In the genomic region with DNA sequence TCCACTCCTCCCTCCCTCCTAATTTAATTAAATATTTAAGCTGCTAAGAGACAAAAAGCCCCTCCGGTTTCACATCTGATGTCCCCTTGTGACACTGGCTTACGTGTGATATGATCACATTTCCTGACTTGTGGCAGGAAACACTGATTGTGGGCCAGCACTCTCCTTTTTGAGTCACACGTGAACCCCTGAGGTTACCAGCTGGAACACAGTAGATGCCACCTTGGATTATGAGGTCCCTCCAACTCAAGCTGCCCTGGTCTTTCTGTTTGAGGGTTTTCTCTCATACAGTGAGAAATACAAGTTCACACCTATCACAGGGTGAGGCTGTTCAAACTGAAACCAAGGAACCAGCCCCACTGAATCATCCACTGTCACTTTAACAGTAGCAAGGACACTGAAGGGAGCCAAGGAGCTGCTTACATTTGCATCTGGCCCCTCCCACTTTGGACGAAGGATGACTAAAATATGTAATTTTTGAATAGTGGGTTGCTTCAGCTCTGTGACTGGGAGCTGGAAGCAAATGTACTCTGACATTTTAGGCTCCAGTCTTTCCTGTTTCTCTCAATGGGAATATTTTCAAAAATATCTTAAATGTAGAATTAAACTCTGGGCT, we compare ENCODE assay signal across 18 mouse cellular contexts.
DNase-seq lines count a peak whose midpoint lies in the region; ATAC-seq lines count a peak whose summit lies in the region.
"Had no signal": no experiment of that assay in that cellular context is flagged by ENCODE, and none has a peak within 500 bp of the region (broad histone marks: within the 10 kb centered on the region; RNA-seq: fewer than 3 reads in every experiment).

No protein-coding gene starts in this region.

- H3K27ac ChIP-seq in midbrain, embryonic 11.5 days (ENCODE audit: low read depth, low read length): no peak overlapping the region
- no peak overlapping the region for H3K27ac ChIP-seq in midbrain, embryonic 14.5 days (replicated peaks; ENCODE audit: low read depth, low read length)
- H3K27ac ChIP-seq: hindbrain, postnatal 0 days; left cerebral cortex, adult 2 months; liver, embryonic 13.5 days; neural tube, embryonic 15.5 days had no signal

- 83% methylated on average over 4 of the region's 4 CpGs for WGBS in midbrain, embryonic 11.5 days
- 72% methylated on average over 4 of the region's 4 CpGs for WGBS in midbrain, embryonic 14.5 days

- H3K4me1 ChIP-seq in midbrain, embryonic 11.5 days (ENCODE audit: control insufficient read depth, insufficient read depth, low read length): no peaks in the 10 kb centered on the region
- no peaks in the 10 kb centered on the region for H3K4me1 ChIP-seq in midbrain, embryonic 14.5 days (ENCODE audit: control insufficient read depth, insufficient read depth, low read length)
- H3K4me1 ChIP-seq: liver, embryonic 13.5 days had no signal

- DNase-seq in adrenal gland, postnatal 14 days: peak; percentile 48
- DNase-seq in adrenal gland, adult 18-20 months (ENCODE audit: low spot score in 2 of 2): no peak
- DNase-seq in midbrain, embryonic 11.5 days (ENCODE audit: low spot score, missing footprints): peak; percentile 33
- DNase-seq in midbrain, embryonic 14.5 days: no peak
- peak; percentile 49 for DNase-seq in brain, adult 2 months (ENCODE audit: low read depth, low spot score)
- peak; percentile 21 for DNase-seq in splenic B cell, adult 2 months (ENCODE audit: low read depth, low spot score)
- no peak for DNase-seq in heart, adult 18-20 months
- no peak for DNase-seq in left cerebral cortex, adult 18-20 months (ENCODE audit: low spot score in 2 of 2)
- DNase-seq: cerebellum, postnatal 25 days; gastrocnemius, postnatal 25 days; kidney, adult 8-10 months; liver, embryonic 13.5 days; retina, postnatal 1 day; thymus, postnatal 14 days had no signal

- H3K9me3 ChIP-seq in midbrain, embryonic 11.5 days (ENCODE audit: control insufficient read depth, low read length): no peaks in the 10 kb centered on the region
- H3K9me3 ChIP-seq in midbrain, embryonic 14.5 days (ENCODE audit: control insufficient read depth, low read length): no peaks in the 10 kb centered on the region
- H3K9me3 ChIP-seq: liver, embryonic 13.5 days; neural tube, embryonic 15.5 days had no signal

- H3K4me3 ChIP-seq in midbrain, embryonic 11.5 days (ENCODE audit: low read depth, low read length): no peak overlapping the region
- H3K4me3 ChIP-seq in midbrain, embryonic 14.5 days (replicated peaks; ENCODE audit: low read depth, low read length): no peak overlapping the region
- H3K4me3 ChIP-seq: left cerebral cortex, adult 2 months; liver, embryonic 13.5 days; neural tube, embryonic 15.5 days had no signal

- no peak for ATAC-seq in midbrain, embryonic 11.5 days (ENCODE audit: low FRiP score)
- no peak for ATAC-seq in midbrain, embryonic 14.5 days (ENCODE audit: low FRiP score, low TSS enrichment)
- ATAC-seq: hindbrain, postnatal 0 days had no signal

- H3K9ac ChIP-seq in midbrain, embryonic 11.5 days (ENCODE audit: low read length): no peak overlapping the region
- no peak overlapping the region for H3K9ac ChIP-seq in midbrain, embryonic 14.5 days (replicated peaks; ENCODE audit: low read length)
- H3K9ac ChIP-seq: liver, embryonic 13.5 days; neural tube, embryonic 15.5 days had no signal

- no peak overlapping the region for H3K4me2 ChIP-seq in midbrain, embryonic 11.5 days
- no peak overlapping the region for H3K4me2 ChIP-seq in midbrain, embryonic 14.5 days (ENCODE audit: low read length)
- H3K4me2 ChIP-seq: heart, embryonic 11.5 days; liver, embryonic 13.5 days; neural tube, embryonic 15.5 days had no signal

- H3K36me3 ChIP-seq in midbrain, embryonic 11.5 days (ENCODE audit: control insufficient read depth, insufficient read depth, low read length): no peaks in the 10 kb centered on the region
- no peaks in the 10 kb centered on the region for H3K36me3 ChIP-seq in midbrain, embryonic 14.5 days (ENCODE audit: control insufficient read depth, insufficient read depth, low read length)
- H3K36me3 ChIP-seq in splenic B cell, adult 2 months (ENCODE audit: control insufficient read depth, insufficient read depth, low read length, poor library complexity, severe bottlenecking): no peaks in the 10 kb centered on the region
- H3K36me3 ChIP-seq: liver, embryonic 13.5 days; neural tube, embryonic 15.5 days had no signal

- no peaks in the 10 kb centered on the region for H3K27me3 ChIP-seq in midbrain, embryonic 11.5 days (ENCODE audit: control insufficient read depth, insufficient read depth, low read length)
- H3K27me3 ChIP-seq in midbrain, embryonic 14.5 days (ENCODE audit: control insufficient read depth, insufficient read depth, low read length): no peaks in the 10 kb centered on the region
- H3K27me3 ChIP-seq in splenic B cell, adult 2 months (ENCODE audit: control insufficient read depth, insufficient read depth, low read length, poor library complexity, severe bottlenecking): no peaks in the 10 kb centered on the region
- H3K27me3 ChIP-seq: liver, embryonic 13.5 days; neural tube, embryonic 15.5 days had no signal

Comparison
In these comparisons a context has a peak if more than half of its experiments do, and no peak if none do; other contexts are left out.
1. DNase-seq: peak in adrenal gland, postnatal 14 days (single experiment), midbrain, embryonic 11.5 days (single experiment), brain, adult 2 months (single experiment) and splenic B cell, adult 2 months (single experiment); none in adrenal gland, adult 18-20 months (0 of 2), midbrain, embryonic 14.5 days (single experiment), heart, adult 18-20 months (0 of 2) and left cerebral cortex, adult 18-20 months (0 of 2).